Mouse (Mus musculus) ES-Bruce4 (cell line): ENCODE measurements around the gene Ube2z.

Source experiments
- CTCF ChIP-seq: IDR thresholded peaks from one replicate; pipeline ENCODE4 v1.8.1; 2011; ENCODE audit warnings: low read depth, low read length
- EP300 ChIP-seq: IDR thresholded peaks from 2 replicates; pipeline ENCODE4 v1.6.1; 2011; ENCODE audit warnings: low read depth, low read length; ENCODE audit not compliant: insufficient read depth
- POLR2A ChIP-seq: IDR thresholded peaks from one replicate; pipeline ENCODE4 v1.8.1; 2011; ENCODE audit warnings: low read length; ENCODE audit not compliant: insufficient read depth

DNA sequence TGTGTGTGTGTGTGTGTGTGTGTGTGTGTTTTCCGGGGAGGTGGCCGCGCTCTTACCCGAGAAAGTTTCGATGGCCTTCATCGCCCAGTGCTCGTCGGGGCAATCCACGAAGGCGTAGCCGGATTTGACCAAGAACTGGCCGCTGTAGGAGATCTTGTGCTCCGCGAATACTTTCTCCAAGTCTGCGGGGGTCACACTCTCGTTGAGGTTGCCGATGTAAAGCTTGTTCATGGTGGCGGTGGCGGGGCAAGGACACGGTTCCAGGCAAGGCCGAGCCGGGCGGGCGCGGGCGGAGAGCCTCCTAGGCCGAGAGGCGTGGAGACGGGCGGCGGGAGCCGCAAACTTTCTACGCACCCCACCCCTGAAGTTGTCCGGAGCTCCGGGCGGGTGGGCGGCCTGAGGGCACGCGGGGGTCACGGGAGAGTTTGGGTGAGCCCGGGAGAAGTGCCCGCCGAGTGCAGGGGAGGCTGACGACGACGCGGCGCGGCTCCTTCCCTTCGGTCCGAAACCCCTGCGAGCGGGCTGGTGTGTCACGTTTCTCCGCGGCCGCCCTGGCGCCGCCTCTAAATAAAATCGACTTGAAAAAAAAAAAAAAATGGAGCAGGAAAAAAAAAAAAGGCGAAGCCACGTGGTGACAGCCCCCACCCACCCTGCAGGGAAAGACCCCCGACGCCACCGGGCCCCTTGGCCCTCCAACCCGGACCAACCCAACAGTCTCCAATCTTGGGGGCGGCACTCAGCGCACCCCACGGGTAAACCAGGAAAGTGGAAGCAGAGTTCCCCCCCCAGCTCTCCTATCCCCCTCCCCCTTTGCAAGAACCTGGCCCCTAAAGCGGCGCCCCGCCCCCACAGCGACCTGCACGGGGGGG, 59.6 kb downstream of the Ube2z start, which contains the start of gene Igf2bp1:
- TF ChIP-seq POLR2A (no peak), EP300 (0 out of 2 replicates have a peak, but pooled peaks have one; percentile 2), CTCF (no peak)
